Mouse (Mus musculus): ENCODE data around the gene Itgb7. TPM values are rescaled to one million over a fixed set of nuclear protein-coding genes. Genes with fewer than 3 reads are reported as not detected.

Itgb7 gene
- polyA plus RNA-seq, 1 experiment from 2014 or later: 2.6 TPM

GRCm38 (mm10) chr15:102193652-102194051 is 38.1 kb downstream of the Itgb7 start:
- ATAC-seq (ENCODE audit: insufficient read depth): no peak

GRCm38 (mm10) chr15:102192820-102193386 is 38.8 kb downstream of the Itgb7 start:
- Histone ChIP-seq H3K4me1 (ENCODE audit: insufficient read depth) (peaks cover 5% of the 10 kb centered on the region; the same call in 1 of the 2 replicates), H3K9me3 (ENCODE audit: low read depth, low read length) (no peaks in the 10 kb centered on the region), H3K27ac (ENCODE audit: low read depth) (no peak overlapping the region), H3K36me3 (ENCODE audit: insufficient read depth) (no peaks in the 10 kb centered on the region), H3K4me2 (no peak overlapping the region), H3K27me3 (ENCODE audit: insufficient read depth, low read length) (no peaks in the 10 kb centered on the region), H3K4me3 (ENCODE audit: low read depth, low read length) (no peak overlapping the region), H3K9ac (no peak overlapping the region)
- 34% methylated on average over 5 of the region's 5 CpGs for WGBS
- TF ChIP-seq CTCF (IDR thresholded peaks at IDR 0.05; ENCODE audit: low read depth): no peak
- ATAC-seq (ENCODE audit: insufficient read depth) (no peak), DNase-seq (no peak)

More at GRCm38 (mm10) chr15:102193652-102194051, 38.1 kb downstream of the Itgb7 start:
- no peak for DNase-seq
- H3K4me2 ChIP-seq: no peak overlapping the region
- H3K4me3 ChIP-seq (ENCODE audit: low read depth, low read length): no peak overlapping the region
- 0 out of 2 replicates have a peak, but pooled peaks cover 1% of the 10 kb centered on the region for H3K4me1 ChIP-seq (ENCODE audit: insufficient read depth)
- no peak for TF ChIP-seq CTCF (IDR thresholded peaks at IDR 0.05; ENCODE audit: low read depth)
- no peaks in the 10 kb centered on the region for H3K9me3 ChIP-seq (ENCODE audit: low read depth, low read length)
- 83% methylated on average over 4 of the region's 4 CpGs for WGBS
- H3K27me3 ChIP-seq (ENCODE audit: insufficient read depth, low read length): no peaks in the 10 kb centered on the region
- H3K27ac ChIP-seq (ENCODE audit: low read depth): no peak overlapping the region
- no peaks in the 10 kb centered on the region for H3K36me3 ChIP-seq (ENCODE audit: insufficient read depth)
- H3K9ac ChIP-seq: no peak overlapping the region

- TF ChIP-seq CTCF (IDR thresholded peaks at IDR 0.05; ENCODE audit: low read depth): no peak
- peaks cover 5% of the 10 kb centered on the region; the same call in 1 of the 2 replicates for H3K4me1 ChIP-seq (ENCODE audit: insufficient read depth)
- 59% methylated on average over 7 of the region's 7 CpGs for WGBS
These were observed 39.4 kb downstream of the Itgb7 start for GRCm38 (mm10) chr15:102192271-102192812.

GRCm38 (mm10) chr15:102191699-102192098 is 40.0 kb downstream of the Itgb7 start:
- Histone ChIP-seq H3K4me3 (ENCODE audit: low read depth, low read length) (no peak overlapping the region), H3K9me3 (ENCODE audit: low read depth, low read length) (no peaks in the 10 kb centered on the region), H3K36me3 (ENCODE audit: insufficient read depth) (peaks cover 3% of the 10 kb centered on the region; the same call in 1 of the 2 replicates), H3K4me2 (no peak overlapping the region), H3K27ac (ENCODE audit: low read depth) (no peak overlapping the region), H3K4me1 (ENCODE audit: insufficient read depth) (peaks cover 5% of the 10 kb centered on the region; the same call in 1 of the 2 replicates), H3K9ac (no peak overlapping the region), H3K27me3 (ENCODE audit: insufficient read depth, low read length) (no peaks in the 10 kb centered on the region)
- DNase-seq: no peak
- no peak for TF ChIP-seq CTCF (IDR thresholded peaks at IDR 0.05; ENCODE audit: low read depth)
- no peak for ATAC-seq (ENCODE audit: insufficient read depth)
- 25% methylated on average over 7 of the region's 7 CpGs for WGBS

More at GRCm38 (mm10) chr15:102192271-102192812, 39.4 kb downstream of the Itgb7 start:
- H3K9ac ChIP-seq: no peak overlapping the region
- H3K27ac ChIP-seq (ENCODE audit: low read depth): no peak overlapping the region
- H3K36me3 ChIP-seq (ENCODE audit: insufficient read depth): no peaks in the 10 kb centered on the region
- H3K4me2 ChIP-seq: no peak overlapping the region
- H3K9me3 ChIP-seq (ENCODE audit: low read depth, low read length): no peaks in the 10 kb centered on the region
- no peaks in the 10 kb centered on the region for H3K27me3 ChIP-seq (ENCODE audit: insufficient read depth, low read length)
- no peak for DNase-seq
- no peak for ATAC-seq (ENCODE audit: insufficient read depth)
- H3K4me3 ChIP-seq (ENCODE audit: low read depth, low read length): no peak overlapping the region

- Histone ChIP-seq H3K27ac (ENCODE audit: low read depth) (peak overlapping the region; percentile 65; the same call in 1 of the 2 replicates), H3K9me3 (ENCODE audit: low read depth, low read length) (no peaks in the 10 kb centered on the region), H3K4me1 (ENCODE audit: insufficient read depth) (peaks cover 5% of the 10 kb centered on the region; the same call in 1 of the 2 replicates), H3K36me3 (ENCODE audit: insufficient read depth) (peaks cover 22% of the 10 kb centered on the region; the same call in 1 of the 2 replicates), H3K4me3 (ENCODE audit: low read depth, low read length) (no peak overlapping the region), H3K9ac (no peak overlapping the region), H3K4me2 (no peak overlapping the region), H3K27me3 (ENCODE audit: insufficient read depth, low read length) (no peaks in the 10 kb centered on the region)
- TF ChIP-seq CTCF (IDR thresholded peaks at IDR 0.05; ENCODE audit: low read depth): no peak
- ATAC-seq (ENCODE audit: insufficient read depth) (no peak), DNase-seq (no peak)
- 52% methylated on average over 6 of the region's 6 CpGs for WGBS
These were observed 42.9 kb downstream of the Itgb7 start for GRCm38 (mm10) chr15:102188883-102189282.

- H3K9me3 ChIP-seq (ENCODE audit: low read depth, low read length): no peaks in the 10 kb centered on the region
- H3K9ac ChIP-seq: no peak overlapping the region
- H3K4me1 ChIP-seq (ENCODE audit: insufficient read depth): peaks cover 5% of the 10 kb centered on the region; the same call in 1 of the 2 replicates
- H3K36me3 ChIP-seq (ENCODE audit: insufficient read depth): peaks cover 28% of the 10 kb centered on the region; the same call in 1 of the 2 replicates
- no peak overlapping the region for H3K4me2 ChIP-seq
- H3K4me3 ChIP-seq (ENCODE audit: low read depth, low read length): no peak overlapping the region
- peak; percentile 88 for DNase-seq
- H3K27me3 ChIP-seq (ENCODE audit: insufficient read depth, low read length): no peaks in the 10 kb centered on the region
- TF ChIP-seq CTCF (IDR thresholded peaks at IDR 0.05; ENCODE audit: low read depth): no peak
- ATAC-seq (ENCODE audit: insufficient read depth): peak; percentile 83
- H3K27ac ChIP-seq (ENCODE audit: low read depth): peak overlapping the region; percentile 55; the same call in 1 of the 2 replicates
- 26% methylated on average over 10 of the region's 10 CpGs for WGBS
These were observed 43.6 kb downstream of the Itgb7 start for GRCm38 (mm10) chr15:102188096-102188495.

- Histone ChIP-seq H3K4me1 (ENCODE audit: insufficient read depth) (peaks cover 5% of the 10 kb centered on the region; the same call in 1 of the 2 replicates), H3K4me2 (no peak overlapping the region), H3K4me3 (ENCODE audit: low read depth, low read length) (no peak overlapping the region), H3K27me3 (ENCODE audit: insufficient read depth, low read length) (no peaks in the 10 kb centered on the region), H3K9me3 (ENCODE audit: low read depth, low read length) (no peaks in the 10 kb centered on the region), H3K36me3 (ENCODE audit: insufficient read depth) (peaks cover 31% of the 10 kb centered on the region; the same call in 1 of the 2 replicates), H3K9ac (no peak overlapping the region), H3K27ac (ENCODE audit: low read depth) (no peak overlapping the region)
- ATAC-seq (ENCODE audit: insufficient read depth) (no peak), DNase-seq (no peak)
- TF ChIP-seq CTCF (IDR thresholded peaks at IDR 0.05; ENCODE audit: low read depth): no peak
- 64% methylated on average over 11 of the region's 11 CpGs for WGBS
These were observed 45.5 kb downstream of the Itgb7 start for GRCm38 (mm10) chr15:102186239-102186638.
